Mouse (Mus musculus): ENCODE data around the gene Prkg1.
"Not testable (repeated sequence)": the region's sequence is repeated elsewhere in the genome, so short reads cannot be mapped to it uniquely, and the experiment has no call there.

The Prkg1 gene

GRCm38 (mm10) chr19:31283617-31284016 lies 481.2 kb downstream of the Prkg1 start:
- no peak for DNase-seq

- DNase-seq: peak; percentile 20
These were observed 484.9 kb downstream of the Prkg1 start for GRCm38 (mm10) chr19:31279797-31280486.

GRCm38 (mm10) chr19:31262438-31262837 lies 502.4 kb downstream of the Prkg1 start:
- no peak for DNase-seq

- DNase-seq: no peak
These were observed 504.3 kb downstream of the Prkg1 start for GRCm38 (mm10) chr19:31260494-31260893.

GRCm38 (mm10) chr19:31255780-31256179 lies 509.1 kb downstream of the Prkg1 start:
- no peak for DNase-seq

GRCm38 (mm10) chr19:31232410-31232809 lies 532.4 kb downstream of the Prkg1 start:
- no peak for DNase-seq

GRCm38 (mm10) chr19:31228385-31228784 lies 536.4 kb downstream of the Prkg1 start:
- DNase-seq: no peak

- DNase-seq: no peak
These were observed 541.4 kb downstream of the Prkg1 start for GRCm38 (mm10) chr19:31223457-31223856.

GRCm38 (mm10) chr19:31219261-31219660 lies 545.6 kb downstream of the Prkg1 start:
- DNase-seq: not testable (repeated sequence)

- DNase-seq: no peak
These were observed 554.0 kb downstream of the Prkg1 start for GRCm38 (mm10) chr19:31210850-31211249.

- DNase-seq: no peak
These were observed 554.4 kb downstream of the Prkg1 start for GRCm38 (mm10) chr19:31210449-31210848.

GRCm38 (mm10) chr19:31199583-31199982 lies 565.2 kb downstream of the Prkg1 start:
- no peak for DNase-seq

- DNase-seq: no peak
These were observed 566.4 kb downstream of the Prkg1 start for GRCm38 (mm10) chr19:31198461-31198860.

GRCm38 (mm10) chr19:31197076-31197475 lies 567.8 kb downstream of the Prkg1 start:
- DNase-seq: no peak

GRCm38 (mm10) chr19:31188559-31189218 lies 576.1 kb downstream of the Prkg1 start:
- no peak for DNase-seq

- DNase-seq: no peak
These were observed 584.1 kb downstream of the Prkg1 start for GRCm38 (mm10) chr19:31180757-31181156.

- no peak for DNase-seq
These were observed 587.4 kb downstream of the Prkg1 start for GRCm38 (mm10) chr19:31177279-31177922.

- no peak for DNase-seq
These were observed 593.8 kb downstream of the Prkg1 start for GRCm38 (mm10) chr19:31170985-31171384.

- DNase-seq: no peak
These were observed 605.8 kb downstream of the Prkg1 start for GRCm38 (mm10) chr19:31158944-31159460.

- no peak for DNase-seq
These were observed 611.4 kb downstream of the Prkg1 start for GRCm38 (mm10) chr19:31153399-31153798.

- no peak for DNase-seq
These were observed 614.9 kb downstream of the Prkg1 start for GRCm38 (mm10) chr19:31149902-31150301.

GRCm38 (mm10) chr19:31147457-31147856 lies 617.4 kb downstream of the Prkg1 start:
- no peak for DNase-seq

GRCm38 (mm10) chr19:31146156-31146555 lies 618.7 kb downstream of the Prkg1 start:
- no peak for DNase-seq

- no peak for DNase-seq
These were observed 622.9 kb downstream of the Prkg1 start for GRCm38 (mm10) chr19:31141905-31142304.
